Mouse (Mus musculus) lung, adult 2 months (tissue): ENCODE results near the gene Slc2a9.

ENCODE experiments used
- CTCF ChIP-seq: fragments of 200-500 bp; IDR thresholded peaks from 2 replicates; pipeline ENCODE4 v1.5.1; 2011; ENCODE audit warnings: mild to moderate bottlenecking, low read length, control low read depth; ENCODE audit not compliant: insufficient read depth
- POLR2A ChIP-seq: fragments of 200-500 bp; IDR thresholded peaks from 2 replicates; pipeline ENCODE4 v1.6.1; 2011; ENCODE audit warnings: low read depth, mild to moderate bottlenecking, control low read depth, low read length, borderline replicate concordance; ENCODE audit errors: extremely low read depth

- TF ChIP-seq POLR2A (no peak), CTCF (no peak)
These were observed 62.5 kb downstream of the Slc2a9 start for GRCm38 (mm10) chr5:38440252-38441005.
